In genomic region chr4:98337197-98337596, GRCm38 (mm10) we compare ENCODE assay signal across 29 mouse cellular contexts. TPM values are rescaled to one million over a fixed set of nuclear protein-coding genes. Genes with fewer than 3 reads are reported as not detected.
A peak's percentile ranks its signal among the peaks of the same experiment; 100 is the strongest.
DNase-seq lines count a peak whose midpoint lies in the region; ATAC-seq and TF ChIP-seq lines count a peak whose summit lies in the region.
"Had no signal": no experiment of that assay in that cellular context is flagged by ENCODE, and none has a peak within 500 bp of the region (broad histone marks: within the 10 kb centered on the region; RNA-seq: fewer than 3 reads in every experiment).

No protein-coding gene starts in this region.

- H3K79me2 ChIP-seq in C2C12 (ENCODE audit: control insufficient read depth, insufficient read depth) (no peaks in the 10 kb centered on the region), myocyte (ENCODE audit: control insufficient read depth, insufficient read depth) (no peaks in the 10 kb centered on the region)

- H3K36me3 ChIP-seq in C2C12 (ENCODE audit: control insufficient read depth, insufficient read depth): no peaks in the 10 kb centered on the region
- H3K36me3 ChIP-seq in myocyte (ENCODE audit: control insufficient read depth, insufficient read depth): no peaks in the 10 kb centered on the region
- H3K36me3 ChIP-seq in kidney, embryonic 14.5 days (ENCODE audit: control insufficient read depth, insufficient read depth, low read length): no peaks in the 10 kb centered on the region
- H3K36me3 ChIP-seq: embryonic facial prominence, embryonic 10.5 days; embryonic facial prominence, embryonic 13.5 days; forebrain, embryonic 12.5 days; forebrain, embryonic 15.5 days; G1E; heart, embryonic 10.5 days; heart, embryonic 13.5 days; hindbrain, embryonic 12.5 days; hindbrain, embryonic 15.5 days had no signal

- TF ChIP-seq CTCF in C2C12 (IDR thresholded peaks at IDR 0.05; ENCODE audit: control insufficient read depth, insufficient read depth, insufficient read length): no peak

- H3K4me2 ChIP-seq in myocyte (ENCODE audit: low read depth): no peak overlapping the region
- no peak overlapping the region for H3K4me2 ChIP-seq in kidney, embryonic 14.5 days (replicated peaks; ENCODE audit: low read depth, low read length)
- H3K4me2 ChIP-seq: embryonic facial prominence, embryonic 13.5 days; forebrain, embryonic 12.5 days; forebrain, embryonic 15.5 days; heart, embryonic 13.5 days; hindbrain, embryonic 12.5 days; hindbrain, embryonic 15.5 days had no signal

- no peak overlapping the region for H3K9ac ChIP-seq in kidney, embryonic 14.5 days (ENCODE audit: low read depth, low read length)
- H3K9ac ChIP-seq: embryonic facial prominence, embryonic 13.5 days; forebrain, embryonic 12.5 days; forebrain, embryonic 15.5 days; heart, embryonic 13.5 days; hindbrain, embryonic 12.5 days; hindbrain, embryonic 15.5 days had no signal

- H3K4me3 ChIP-seq in C2C12 (ENCODE audit: insufficient read depth, poor library complexity, severe bottlenecking) (no peak overlapping the region), myocyte (no peak overlapping the region)
- H3K4me3 ChIP-seq in kidney, embryonic 14.5 days (ENCODE audit: low read length): no peak overlapping the region
- H3K4me3 ChIP-seq: embryonic facial prominence, embryonic 10.5 days; embryonic facial prominence, embryonic 13.5 days; erythroblast, embryonic 14.5 days; forebrain, embryonic 12.5 days; forebrain, embryonic 15.5 days; gastrocnemius, adult 2 months; heart, adult 2 months; heart, embryonic 10.5 days; heart, embryonic 13.5 days; hindbrain, embryonic 12.5 days; hindbrain, embryonic 15.5 days had no signal

- peak; percentile 14 for DNase-seq in layer of hippocampus, adult 9-11 months
- DNase-seq in layer of hippocampus, adult 9-10 months (ENCODE audit: low spot score): no peak
- peak; percentile 46 for DNase-seq in NIH3T3 (ENCODE audit: low read depth)
- no peak for DNase-seq in T-cell, adult 2 months (ENCODE audit: low spot score)
- DNase-seq: adrenal gland, postnatal 10 days; cerebellum, adult 18-20 months; cerebellum, adult 9-10 months; cerebellum, postnatal 36 days; embryo, embryonic 11 days; gastrocnemius, adult 2 months; gastrocnemius, postnatal 14 days; heart, adult 2 months; heart, postnatal 14 days; kidney, adult 2 months had no signal

- no peak for ATAC-seq in kidney, embryonic 14.5 days (ENCODE audit: low FRiP score, low TSS enrichment)
- ATAC-seq: forebrain, embryonic 15.5 days; intestine, postnatal 0 days had no signal

- H3ac ChIP-seq in C2C12 (ENCODE audit: control insufficient read depth, insufficient read length, low read depth) (no peak overlapping the region), myocyte (ENCODE audit: control insufficient read depth, insufficient read length) (no peak overlapping the region)

- H3K27me3 ChIP-seq in C2C12 (ENCODE audit: control insufficient read depth, insufficient read depth, insufficient read length): no peaks in the 10 kb centered on the region
- H3K27me3 ChIP-seq in myocyte (ENCODE audit: control insufficient read depth, insufficient read depth, insufficient read length): no peaks in the 10 kb centered on the region
- no peaks in the 10 kb centered on the region for H3K27me3 ChIP-seq in kidney, embryonic 14.5 days (ENCODE audit: control insufficient read depth, insufficient read depth, low read length)
- H3K27me3 ChIP-seq: CH12.LX; forebrain, embryonic 12.5 days; forebrain, embryonic 15.5 days; heart, embryonic 13.5 days; hindbrain, embryonic 12.5 days; hindbrain, embryonic 15.5 days had no signal

- 55% methylated on average over 5 of the region's 5 CpGs for WGBS in kidney, embryonic 14.5 days

- no peak for TF ChIP-seq POLR2A in myocyte (IDR thresholded peaks at IDR 0.05; ENCODE audit: insufficient read length, low read depth)

- H3K79me3 ChIP-seq in C2C12 (ENCODE audit: low read depth): no peaks in the 10 kb centered on the region

- H3K27ac ChIP-seq in kidney, embryonic 14.5 days (ENCODE audit: low read depth, low read length): no peak overlapping the region
- H3K27ac ChIP-seq: embryonic facial prominence, embryonic 10.5 days; embryonic facial prominence, embryonic 13.5 days; forebrain, embryonic 12.5 days; forebrain, embryonic 15.5 days; gastrocnemius, adult 2 months; heart, adult 2 months; heart, embryonic 10.5 days; heart, embryonic 13.5 days; hindbrain, embryonic 12.5 days; hindbrain, embryonic 15.5 days had no signal

- H3K4me1 ChIP-seq in kidney, embryonic 14.5 days (ENCODE audit: control insufficient read depth, insufficient read depth, low read length): 0 out of 2 replicates have a peak, but pooled peaks cover 3% of the 10 kb centered on the region
- H3K4me1 ChIP-seq: heart, embryonic 10.5 days; heart, embryonic 13.5 days; hindbrain, embryonic 15.5 days had no signal

- no peaks in the 10 kb centered on the region for H3K9me3 ChIP-seq in kidney, embryonic 14.5 days (ENCODE audit: control insufficient read depth, low read length)
- H3K9me3 ChIP-seq: embryonic facial prominence, embryonic 10.5 days; embryonic facial prominence, embryonic 13.5 days; forebrain, embryonic 12.5 days; forebrain, embryonic 15.5 days; heart, embryonic 10.5 days; hindbrain, embryonic 12.5 days; hindbrain, embryonic 15.5 days had no signal

TF ChIP-seq in C2C12, 6 proteins besides CTCF, POLR2A, EP300 and RAD21:
- peak; percentile 47 for TF ChIP-seq MYOD1 (IDR thresholded peaks at IDR 0.05; ENCODE audit: control insufficient read depth, insufficient read length, low read depth)
- no peak for TF ChIP-seq MYOG (IDR thresholded peaks at IDR 0.05; ENCODE audit: control insufficient read depth, extremely low read depth, insufficient read length)

TF ChIP-seq in myocyte, 11 proteins besides CTCF, POLR2A, EP300 and RAD21:
- TF ChIP-seq USF1 (IDR thresholded peaks at IDR 0.05; ENCODE audit: low read depth): no peak
- TF ChIP-seq E2F4 (IDR thresholded peaks at IDR 0.05; ENCODE audit: insufficient read depth): no peak
- peak in 2 of 3 experiments; percentile 63 to 78 for TF ChIP-seq MYOD1 (IDR thresholded peaks at IDR 0.05; ENCODE audit: control insufficient read depth in 1 of 3, insufficient read length in 2 of 3, low read depth in 2 of 3)
- TF ChIP-seq TCF3 (IDR thresholded peaks at IDR 0.05; ENCODE audit: insufficient read length, low read depth): no peak
- peak in 2 of 3 experiments; percentile 34 to 44 for TF ChIP-seq MYOG (IDR thresholded peaks at IDR 0.05; ENCODE audit: control insufficient read depth in 1 of 3, insufficient read depth in 1 of 3, insufficient read length in 2 of 3, low read depth in 2 of 3)

RNA-seq across cellular contexts. Expression of gene Tm2d1, which starts 45.9 kb away (rescaled TPM):
- polyA plus RNA-seq in C2C12 (2012; fragmentation: generic; extraction: Trizol): 24.8 TPM
- polyA plus RNA-seq in myocyte (2012; fragmentation: generic; extraction: Trizol): 41.0 TPM
- polyA plus RNA-seq in kidney, embryonic 14.5 days (2014; fragmentation: Nextera tagmentation; extraction: Ambion mirVana): 96.2 and 111 TPM in 2 replicates

RNA-seq across cellular contexts. Expression of gene Patj, which starts 58.4 kb away (rescaled TPM):
- polyA plus RNA-seq in C2C12 (2012; fragmentation: generic; extraction: Trizol) (3.3 TPM), myocyte (2012; fragmentation: generic; extraction: Trizol) (22.3 TPM)
- 11.3 and 33.2 TPM in 2 replicates for polyA plus RNA-seq in kidney, embryonic 14.5 days (2014; fragmentation: Nextera tagmentation; extraction: Ambion mirVana)
- polyA plus RNA-seq: erythroblast, embryonic 14.5 days; G1E had no signal

Comparison
In these comparisons a context has a peak if more than half of its experiments do, and no peak if none do; other contexts are left out.
1. DNase-seq: peak in layer of hippocampus, adult 9-11 months (single experiment) and NIH3T3 (single experiment); none in layer of hippocampus, adult 9-10 months (single experiment) and T-cell, adult 2 months (single experiment).